In the genomic region with DNA sequence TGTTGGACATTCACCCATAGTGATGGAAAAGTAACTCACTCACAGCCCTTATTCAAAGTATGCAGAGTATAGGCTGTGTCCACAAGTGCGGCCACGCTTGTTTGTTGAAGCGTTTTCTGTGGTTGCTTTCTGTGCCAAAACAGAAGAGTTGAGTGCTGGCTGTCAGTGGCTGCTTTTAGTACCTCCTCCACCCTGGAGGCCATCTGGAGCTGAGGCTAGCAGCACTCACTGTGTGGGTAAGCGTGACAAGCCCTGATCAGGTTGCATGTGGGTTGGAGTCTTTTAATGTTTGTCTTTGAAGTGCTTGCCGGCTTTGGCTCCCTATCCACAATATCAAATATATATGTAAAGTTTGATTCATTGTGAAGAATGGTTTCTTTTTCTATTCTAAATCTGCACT, we compare ENCODE assay signal across 11 mouse cellular contexts.
A peak's percentile ranks its signal among the peaks of the same experiment; 100 is the strongest.
DNase-seq lines count a peak whose midpoint lies in the region; ATAC-seq lines count a peak whose summit lies in the region.
"Had no signal": no experiment of that assay in that cellular context is flagged by ENCODE, and none has a peak within 500 bp of the region (broad histone marks: within the 10 kb centered on the region; RNA-seq: fewer than 3 reads in every experiment).

No protein-coding gene starts in this region.

- DNase-seq in midbrain, embryonic 11.5 days (ENCODE audit: low spot score, missing footprints): peak; percentile 49
- no peak for DNase-seq in midbrain, embryonic 14.5 days
- DNase-seq in frontal cortex, postnatal 25 days (ENCODE audit: low spot score in 2 of 2): peak; percentile 25 to 29
- peak; percentile 51 to 63 for DNase-seq in left cerebral cortex, postnatal 14 days (ENCODE audit: low spot score in 2 of 2)
- DNase-seq in heart, postnatal 36 days: no peak
- no peak for DNase-seq in spleen, adult 12 weeks (ENCODE audit: low spot score)
- DNase-seq: gastrocnemius, postnatal 25 days; lung, postnatal 10 days; retina, postnatal 1 day had no signal

- 78% methylated on average over 5 of the region's 5 CpGs for WGBS in midbrain, embryonic 11.5 days
- WGBS in midbrain, embryonic 14.5 days: 81% methylated on average over 5 of the region's 5 CpGs

- no peak overlapping the region for H3K9ac ChIP-seq in midbrain, embryonic 11.5 days (ENCODE audit: low read length)
- H3K9ac ChIP-seq in midbrain, embryonic 14.5 days (replicated peaks; ENCODE audit: low read length): no peak overlapping the region
- H3K9ac ChIP-seq: limb, embryonic 12.5 days had no signal

- intact Hi-C loops in left cerebral cortex, postnatal 14 days (cut with DNase I): no loop called here
- intact Hi-C loops in heart, postnatal 36 days (cut with DNase I): no loop called here

- H3K27ac ChIP-seq in midbrain, embryonic 11.5 days (ENCODE audit: low read depth, low read length): no peak overlapping the region
- no peak overlapping the region for H3K27ac ChIP-seq in midbrain, embryonic 14.5 days (replicated peaks; ENCODE audit: low read depth, low read length)
- H3K27ac ChIP-seq: limb, embryonic 12.5 days had no signal

- no peak overlapping the region for H3K4me2 ChIP-seq in midbrain, embryonic 11.5 days
- no peak overlapping the region for H3K4me2 ChIP-seq in midbrain, embryonic 14.5 days (ENCODE audit: low read length)
- H3K4me2 ChIP-seq: limb, embryonic 12.5 days had no signal

- no peaks in the 10 kb centered on the region for H3K27me3 ChIP-seq in midbrain, embryonic 11.5 days (ENCODE audit: control insufficient read depth, insufficient read depth, low read length)
- H3K27me3 ChIP-seq in midbrain, embryonic 14.5 days (ENCODE audit: control insufficient read depth, insufficient read depth, low read length): no peaks in the 10 kb centered on the region
- H3K27me3 ChIP-seq: limb, embryonic 12.5 days had no signal

- H3K9me3 ChIP-seq in midbrain, embryonic 11.5 days (ENCODE audit: control insufficient read depth, low read length): no peaks in the 10 kb centered on the region
- H3K9me3 ChIP-seq in midbrain, embryonic 14.5 days (ENCODE audit: control insufficient read depth, low read length): no peaks in the 10 kb centered on the region
- H3K9me3 ChIP-seq: limb, embryonic 12.5 days had no signal

- H3K4me1 ChIP-seq in midbrain, embryonic 11.5 days (ENCODE audit: control insufficient read depth, insufficient read depth, low read length): no peaks in the 10 kb centered on the region
- H3K4me1 ChIP-seq in midbrain, embryonic 14.5 days (ENCODE audit: control insufficient read depth, insufficient read depth, low read length): no peaks in the 10 kb centered on the region

- no peak for ATAC-seq in midbrain, embryonic 11.5 days (ENCODE audit: low FRiP score)
- no peak for ATAC-seq in midbrain, embryonic 14.5 days (ENCODE audit: low FRiP score, low TSS enrichment)
- no peak for ATAC-seq in megakaryocyte-erythroid progenitor cell, adult 5-6 weeks (replicated peaks; ENCODE audit: low FRiP score, low TSS enrichment, poor library complexity, severe bottlenecking)

- no peak overlapping the region for H3K4me3 ChIP-seq in midbrain, embryonic 11.5 days (ENCODE audit: low read depth, low read length)
- no peak overlapping the region for H3K4me3 ChIP-seq in midbrain, embryonic 14.5 days (replicated peaks; ENCODE audit: low read depth, low read length)
- H3K4me3 ChIP-seq: limb, embryonic 12.5 days had no signal

- H3K36me3 ChIP-seq in midbrain, embryonic 11.5 days (ENCODE audit: control insufficient read depth, insufficient read depth, low read length): no peaks in the 10 kb centered on the region
- no peaks in the 10 kb centered on the region for H3K36me3 ChIP-seq in midbrain, embryonic 14.5 days (ENCODE audit: control insufficient read depth, insufficient read depth, low read length)
- H3K36me3 ChIP-seq: limb, embryonic 12.5 days had no signal

Comparison
In these comparisons a context has a peak if more than half of its experiments do, and no peak if none do; other contexts are left out.
1. DNase-seq: peak in midbrain, embryonic 11.5 days (single experiment), frontal cortex, postnatal 25 days (2 of 2) and left cerebral cortex, postnatal 14 days (2 of 2); none in midbrain, embryonic 14.5 days (single experiment), heart, postnatal 36 days (0 of 2) and spleen, adult 12 weeks (single experiment).